Mouse (Mus musculus): ENCODE results near the gene Gm15262. TPM values are rescaled to one million over a fixed set of nuclear protein-coding genes. Genes with fewer than 3 reads are reported as not detected.

The Gm15262 gene
- polyA plus RNA-seq, 1 experiment from 2014 or later, result not detected

DNA sequence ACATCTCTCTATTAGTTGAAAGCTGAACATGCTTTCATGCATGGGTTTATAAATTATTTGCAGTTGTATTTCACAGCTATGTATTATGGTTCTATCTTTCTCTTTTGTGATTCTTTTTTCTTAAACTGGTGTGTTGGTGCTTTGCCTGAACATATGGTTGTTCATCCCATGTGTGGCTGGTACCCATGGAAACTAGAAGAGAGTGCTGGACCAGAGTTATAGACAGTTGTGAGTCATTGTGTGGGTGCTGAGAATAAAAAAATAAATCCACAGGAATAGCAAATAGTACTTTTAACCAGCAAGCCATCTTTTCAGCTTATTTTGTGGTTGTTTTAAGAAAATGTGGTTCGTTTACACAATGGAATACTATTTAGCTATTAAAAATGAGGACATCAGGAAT lies 123.9 kb downstream of the Gm15262 start:
- no peak for ATAC-seq (ENCODE audit: insufficient read depth, low FRiP score, low TSS enrichment)
- WGBS, result 86% methylated on average over 1 of the region's 1 CpGs
- no peaks in the 10 kb centered on the region for H3K27me3 ChIP-seq (ENCODE audit: control insufficient read depth, insufficient read depth, low read length)

More for the DNA sequence above, 123.9 kb downstream of the Gm15262 start:
- Histone ChIP-seq H3K4me2 (ENCODE audit: low read depth) (no peak overlapping the region), H3K27ac (ENCODE audit: low read depth, low read length) (no peak overlapping the region), H3K9me3 (ENCODE audit: control insufficient read depth, low read length) (no peaks in the 10 kb centered on the region), H3K4me3 (ENCODE audit: low read depth, low read length) (no peak overlapping the region), H3K4me1 (ENCODE audit: control insufficient read depth, insufficient read depth, low read length) (no peaks in the 10 kb centered on the region), H3K9ac (ENCODE audit: low read length) (no peak overlapping the region), H3K36me3 (ENCODE audit: control insufficient read depth, insufficient read depth, low read length) (no peaks in the 10 kb centered on the region)
- DNase-seq (ENCODE audit: low spot score), result no peak

Other genes starting within 250 kb of the Gm15262 start
- 3.3 and 4.1 TPM in 2 replicates for gene Scml2, start 170.3 kb upstream of the Gm15262 start, polyA plus RNA-seq (2014; fragmentation: Nextera tagmentation; extraction: Ambion mirVana)